Mouse (Mus musculus): ENCODE results near the gene Ston1. TPM values are rescaled to one million over a fixed set of nuclear protein-coding genes. Genes with fewer than 3 reads are reported as not detected.

Ston1 gene
- polyA plus RNA-seq, 1 experiment from 2014 or later = 0.96 TPM

DNA sequence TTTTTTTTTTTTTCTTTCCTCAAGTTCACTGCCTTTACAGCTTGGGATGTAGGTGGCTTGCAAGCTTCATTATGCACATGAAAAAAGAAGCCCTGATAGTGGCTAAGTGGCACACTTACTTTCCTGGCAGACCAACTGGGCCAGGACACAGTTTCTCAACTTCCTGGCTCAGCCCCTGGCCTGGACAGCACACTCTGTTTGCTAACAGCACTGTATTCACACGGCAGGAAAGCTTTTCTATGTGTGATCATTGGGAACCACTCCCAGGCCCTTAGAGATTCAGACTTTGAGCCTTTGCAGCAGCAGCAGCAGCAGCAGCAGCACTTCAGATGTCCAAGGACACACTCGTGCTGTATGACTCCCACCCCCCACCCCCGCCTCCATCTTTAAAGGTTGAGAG is 16.8 kb downstream of the Ston1 start:
- WGBS (ENCODE audit: insufficient replicate concordance) = 30% methylated on average over 3 of the region's 3 CpGs
- Histone ChIP-seq H3K4me2 (ENCODE audit: low read depth, low read length) (no peak overlapping the region), H3K36me3 (ENCODE audit: control insufficient read depth, insufficient read depth) (no peaks in the 10 kb centered on the region), H3K4me1 (ENCODE audit: control insufficient read depth, low read depth, low read length) (no peaks in the 10 kb centered on the region), H3K27me3 (ENCODE audit: control insufficient read depth, insufficient read depth, low read depth, low read length) (no peaks in the 10 kb centered on the region), H3K27ac (ENCODE audit: low read length) (no peak overlapping the region), H3K9me3 (replicated peaks; ENCODE audit: control insufficient read depth, low read length) (no peaks in the 10 kb centered on the region), H3K9ac (ENCODE audit: low read depth, low read length) (no peak overlapping the region), H3K4me3 (ENCODE audit: low read depth, low read length) (no peak overlapping the region)
- ATAC-seq (ENCODE audit: low read depth) = peak; percentile 86

DNA sequence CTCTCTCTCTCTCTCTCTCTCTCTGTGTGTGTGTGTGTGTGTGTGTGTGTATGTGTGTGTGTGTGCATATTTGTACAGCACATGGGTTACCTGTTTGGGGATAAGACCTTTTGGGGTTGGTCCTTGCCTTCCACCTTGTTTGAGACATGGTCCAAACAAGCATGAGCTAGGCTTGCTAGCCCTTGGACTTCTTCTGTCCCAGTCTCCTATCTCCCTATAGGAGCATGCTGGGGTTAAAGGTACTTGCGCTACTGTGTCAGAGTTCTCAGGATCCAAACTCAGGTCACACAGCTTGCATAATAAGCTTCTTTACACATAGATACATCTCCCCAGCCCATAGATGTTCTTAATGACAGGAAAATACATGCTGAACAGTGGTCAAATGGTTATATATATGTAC is 17.2 kb downstream of the Ston1 start:
- Histone ChIP-seq H3K9me3 (replicated peaks; ENCODE audit: control insufficient read depth, low read length) (no peaks in the 10 kb centered on the region), H3K27ac (ENCODE audit: low read length) (no peak overlapping the region), H3K4me3 (ENCODE audit: low read depth, low read length) (no peak overlapping the region), H3K9ac (ENCODE audit: low read depth, low read length) (no peak overlapping the region), H3K4me2 (ENCODE audit: low read depth, low read length) (no peak overlapping the region), H3K36me3 (ENCODE audit: control insufficient read depth, insufficient read depth) (no peaks in the 10 kb centered on the region), H3K27me3 (ENCODE audit: control insufficient read depth, insufficient read depth, low read depth, low read length) (no peaks in the 10 kb centered on the region), H3K4me1 (ENCODE audit: control insufficient read depth, low read depth, low read length) (no peaks in the 10 kb centered on the region)
- ATAC-seq (ENCODE audit: low read depth) = 0 out of 2 replicates have a peak, but pooled peaks have one; percentile 16
- WGBS (ENCODE audit: insufficient replicate concordance) = 81% methylated on average over 1 of the region's 1 CpGs

DNA sequence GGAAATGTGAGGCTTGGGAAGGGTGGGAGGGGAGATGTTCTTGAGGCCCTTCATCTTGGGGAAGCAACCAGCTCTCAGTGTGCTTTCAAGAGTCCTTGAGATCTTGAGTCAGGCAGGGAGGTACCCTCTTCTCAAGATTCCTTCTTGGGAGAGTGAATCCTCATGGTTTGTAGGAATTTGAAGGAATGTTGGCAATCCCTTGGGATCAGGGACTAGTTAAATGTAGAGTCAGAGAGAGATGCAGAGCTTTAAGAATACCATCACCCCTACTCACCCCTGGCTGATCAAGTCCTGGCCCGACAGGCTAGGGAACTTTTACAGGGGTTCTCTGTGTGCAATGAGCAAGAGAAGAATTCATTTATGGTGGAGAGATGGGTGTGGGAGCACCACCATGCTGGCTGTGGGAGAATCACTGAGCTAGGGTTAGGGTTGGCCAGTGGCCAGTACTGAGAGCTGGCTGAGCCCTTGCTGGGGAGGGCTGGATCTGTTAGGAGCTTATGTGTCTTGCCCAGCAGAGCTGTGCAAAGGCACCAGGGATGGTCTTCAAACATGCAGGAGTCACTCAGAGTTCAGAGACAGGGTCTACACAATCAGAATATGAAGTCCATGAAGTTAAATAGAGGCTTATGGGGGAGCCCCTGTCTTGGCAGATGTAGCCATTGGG is 18.1 kb downstream of the Ston1 start:
- WGBS (ENCODE audit: insufficient replicate concordance) = 68% methylated on average over 1 of the region's 1 CpGs
- H3K4me2 ChIP-seq (ENCODE audit: low read depth, low read length) = no peak overlapping the region
- no peak overlapping the region for H3K9ac ChIP-seq (ENCODE audit: low read depth, low read length)
- no peak for ATAC-seq (ENCODE audit: low read depth)
- no peak overlapping the region for H3K4me3 ChIP-seq (ENCODE audit: low read depth, low read length)
- H3K4me1 ChIP-seq (ENCODE audit: control insufficient read depth, low read depth, low read length) = no peaks in the 10 kb centered on the region
- H3K27ac ChIP-seq (ENCODE audit: low read length) = no peak overlapping the region
- H3K36me3 ChIP-seq (ENCODE audit: control insufficient read depth, insufficient read depth) = no peaks in the 10 kb centered on the region
- H3K27me3 ChIP-seq (ENCODE audit: control insufficient read depth, insufficient read depth, low read depth, low read length) = no peaks in the 10 kb centered on the region
- H3K9me3 ChIP-seq (replicated peaks; ENCODE audit: control insufficient read depth, low read length) = no peaks in the 10 kb centered on the region

GRCm38 (mm10) chr17:88620935-88621334 is 23.5 kb downstream of the Ston1 start:
- Histone ChIP-seq H3K9me3 (replicated peaks; ENCODE audit: control insufficient read depth, low read length) (no peaks in the 10 kb centered on the region), H3K4me3 (ENCODE audit: low read depth, low read length) (no peak overlapping the region), H3K36me3 (ENCODE audit: control insufficient read depth, insufficient read depth) (no peaks in the 10 kb centered on the region), H3K4me1 (ENCODE audit: control insufficient read depth, low read depth, low read length) (no peaks in the 10 kb centered on the region), H3K9ac (ENCODE audit: low read depth, low read length) (no peak overlapping the region), H3K4me2 (ENCODE audit: low read depth, low read length) (no peak overlapping the region), H3K27ac (ENCODE audit: low read length) (no peak overlapping the region), H3K27me3 (ENCODE audit: control insufficient read depth, insufficient read depth, low read depth, low read length) (no peaks in the 10 kb centered on the region)
- WGBS (ENCODE audit: insufficient replicate concordance) = 45% methylated on average over 4 of the region's 4 CpGs
- ATAC-seq (ENCODE audit: low read depth) = no peak

DNA sequence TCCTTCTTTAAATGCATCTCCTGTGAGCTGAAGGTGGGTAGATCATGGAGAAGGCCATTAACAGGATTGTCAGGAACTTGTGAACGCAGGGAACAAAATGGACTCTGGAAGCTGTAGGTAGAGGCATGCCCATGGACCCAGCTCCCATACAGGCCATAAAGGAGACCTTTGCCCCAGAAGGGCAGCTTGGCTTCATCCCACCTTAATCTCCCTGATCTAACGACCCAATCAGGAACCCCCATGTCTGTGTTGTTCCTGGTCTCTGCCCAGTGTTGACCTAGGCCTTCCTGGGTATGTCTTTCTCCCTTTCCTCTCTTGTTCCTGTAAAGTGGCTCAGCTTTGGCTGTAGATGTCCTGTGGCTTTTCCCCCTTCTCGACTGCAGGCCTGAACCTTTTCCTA is 23.9 kb downstream of the Ston1 start:
- no peaks in the 10 kb centered on the region for H3K27me3 ChIP-seq (ENCODE audit: control insufficient read depth, insufficient read depth, low read depth, low read length)
- H3K27ac ChIP-seq (ENCODE audit: low read length) = no peak overlapping the region
- no peaks in the 10 kb centered on the region for H3K9me3 ChIP-seq (replicated peaks; ENCODE audit: control insufficient read depth, low read length)
- H3K4me1 ChIP-seq (ENCODE audit: control insufficient read depth, low read depth, low read length) = no peaks in the 10 kb centered on the region
- WGBS (ENCODE audit: insufficient replicate concordance) = 60% methylated on average over 3 of the region's 3 CpGs
- no peaks in the 10 kb centered on the region for H3K36me3 ChIP-seq (ENCODE audit: control insufficient read depth, insufficient read depth)
- ATAC-seq (ENCODE audit: low read depth) = no peak
- no peak overlapping the region for H3K9ac ChIP-seq (ENCODE audit: low read depth, low read length)
- H3K4me3 ChIP-seq (ENCODE audit: low read depth, low read length) = no peak overlapping the region
- no peak overlapping the region for H3K4me2 ChIP-seq (ENCODE audit: low read depth, low read length)

DNA sequence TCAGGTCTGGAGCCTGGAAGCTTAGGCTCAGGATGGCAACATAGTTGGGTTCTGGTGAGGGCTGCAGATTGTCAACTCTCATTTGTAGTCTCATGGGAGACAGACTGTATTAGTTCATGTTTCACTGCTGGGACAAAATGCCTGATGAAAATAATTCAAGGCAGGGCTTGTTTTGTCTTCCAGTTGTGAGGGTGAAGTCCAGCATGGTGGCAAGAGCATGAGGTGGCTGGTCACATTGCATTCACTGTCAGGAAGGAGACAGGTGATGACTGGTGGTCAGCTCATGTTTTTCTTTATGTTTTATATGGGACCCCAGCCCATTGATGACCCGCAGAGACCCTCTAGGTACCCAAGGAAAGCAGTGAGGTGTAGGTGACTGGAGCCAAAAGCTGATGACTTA is 25.2 kb downstream of the Ston1 start:
- Histone ChIP-seq H3K9ac (ENCODE audit: low read depth, low read length) (no peak overlapping the region), H3K4me3 (ENCODE audit: low read depth, low read length) (no peak overlapping the region), H3K4me1 (ENCODE audit: control insufficient read depth, low read depth, low read length) (no peaks in the 10 kb centered on the region), H3K27ac (ENCODE audit: low read length) (no peak overlapping the region), H3K9me3 (replicated peaks; ENCODE audit: control insufficient read depth, low read length) (no peaks in the 10 kb centered on the region), H3K27me3 (ENCODE audit: control insufficient read depth, insufficient read depth, low read depth, low read length) (no peaks in the 10 kb centered on the region), H3K4me2 (ENCODE audit: low read depth, low read length) (no peak overlapping the region), H3K36me3 (ENCODE audit: control insufficient read depth, insufficient read depth) (no peaks in the 10 kb centered on the region)
- WGBS (ENCODE audit: insufficient replicate concordance) = 62% methylated on average over 1 of the region's 1 CpGs
- ATAC-seq (ENCODE audit: low read depth) = no peak

GRCm38 (mm10) chr17:88624386-88624785 is 26.9 kb downstream of the Ston1 start:
- Histone ChIP-seq H3K27ac (ENCODE audit: low read length) (no peak overlapping the region), H3K4me3 (ENCODE audit: low read depth, low read length) (no peak overlapping the region), H3K4me2 (ENCODE audit: low read depth, low read length) (no peak overlapping the region), H3K9ac (ENCODE audit: low read depth, low read length) (no peak overlapping the region), H3K36me3 (ENCODE audit: control insufficient read depth, insufficient read depth) (no peaks in the 10 kb centered on the region), H3K27me3 (ENCODE audit: control insufficient read depth, insufficient read depth, low read depth, low read length) (no peaks in the 10 kb centered on the region), H3K4me1 (ENCODE audit: control insufficient read depth, low read depth, low read length) (no peaks in the 10 kb centered on the region), H3K9me3 (replicated peaks; ENCODE audit: control insufficient read depth, low read length) (no peaks in the 10 kb centered on the region)
- 50% methylated on average over 4 of the region's 4 CpGs for WGBS (ENCODE audit: insufficient replicate concordance)
- ATAC-seq (ENCODE audit: low read depth) = no peak

DNA sequence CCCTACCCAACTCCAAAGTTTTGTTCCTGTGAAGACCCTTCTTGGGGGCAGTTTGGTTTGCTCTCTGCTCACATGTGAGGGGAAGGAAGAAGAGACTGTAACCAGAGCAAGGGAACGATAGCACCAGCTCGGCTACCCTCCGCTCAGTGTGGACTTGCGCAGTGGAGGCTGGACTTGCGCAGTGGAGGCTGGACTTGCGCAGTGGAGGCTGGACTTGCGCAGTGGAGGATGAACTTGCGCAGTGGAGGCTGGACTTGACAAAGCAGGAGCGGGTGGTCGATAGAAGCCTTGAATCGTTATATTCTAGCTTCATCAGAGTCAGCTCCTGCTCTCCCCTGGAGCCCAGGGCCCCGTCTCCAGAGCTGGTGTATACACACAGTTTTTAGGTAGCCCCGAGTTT is 27.9 kb downstream of the Ston1 start:
- H3K4me2 ChIP-seq (ENCODE audit: low read depth, low read length) = no peak overlapping the region
- H3K27me3 ChIP-seq (ENCODE audit: control insufficient read depth, insufficient read depth, low read depth, low read length) = no peaks in the 10 kb centered on the region
- WGBS (ENCODE audit: insufficient replicate concordance) = 83% methylated on average over 13 of the region's 13 CpGs
- no peak overlapping the region for H3K9ac ChIP-seq (ENCODE audit: low read depth, low read length)
- H3K4me3 ChIP-seq (ENCODE audit: low read depth, low read length) = no peak overlapping the region
- H3K9me3 ChIP-seq (replicated peaks; ENCODE audit: control insufficient read depth, low read length) = no peaks in the 10 kb centered on the region
- no peaks in the 10 kb centered on the region for H3K36me3 ChIP-seq (ENCODE audit: control insufficient read depth, insufficient read depth)
- H3K4me1 ChIP-seq (ENCODE audit: control insufficient read depth, low read depth, low read length) = no peaks in the 10 kb centered on the region
- no peak overlapping the region for H3K27ac ChIP-seq (ENCODE audit: low read length)
- no peak for ATAC-seq (ENCODE audit: low read depth)

DNA sequence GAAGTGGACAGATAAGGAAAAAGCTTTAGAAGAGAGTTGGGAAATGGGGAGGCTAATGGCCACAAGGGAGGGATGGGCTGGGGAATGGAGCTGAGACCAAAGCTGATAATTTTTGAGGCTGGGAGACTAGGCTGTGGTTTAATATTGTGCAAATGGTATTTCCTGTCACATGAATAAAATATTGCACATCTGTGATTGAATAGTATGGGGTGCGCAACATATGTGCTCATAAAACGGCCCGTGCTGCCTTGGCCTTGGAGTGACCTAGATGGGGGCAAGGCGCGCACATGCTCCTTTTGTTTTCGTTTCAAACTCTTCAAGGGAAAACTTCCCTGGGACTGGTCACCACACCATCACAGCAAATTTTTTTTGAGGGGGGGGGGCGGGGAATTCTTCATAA is 28.4 kb downstream of the Ston1 start:
- no peaks in the 10 kb centered on the region for H3K27me3 ChIP-seq (ENCODE audit: control insufficient read depth, insufficient read depth, low read depth, low read length)
- H3K9me3 ChIP-seq (replicated peaks; ENCODE audit: control insufficient read depth, low read length) = no peaks in the 10 kb centered on the region
- WGBS (ENCODE audit: insufficient replicate concordance) = 65% methylated on average over 7 of the region's 7 CpGs
- no peaks in the 10 kb centered on the region for H3K4me1 ChIP-seq (ENCODE audit: control insufficient read depth, low read depth, low read length)
- H3K4me3 ChIP-seq (ENCODE audit: low read depth, low read length) = no peak overlapping the region
- no peaks in the 10 kb centered on the region for H3K36me3 ChIP-seq (ENCODE audit: control insufficient read depth, insufficient read depth)
- H3K4me2 ChIP-seq (ENCODE audit: low read depth, low read length) = no peak overlapping the region
- H3K27ac ChIP-seq (ENCODE audit: low read length) = no peak overlapping the region
- ATAC-seq (ENCODE audit: low read depth) = no peak
- H3K9ac ChIP-seq (ENCODE audit: low read depth, low read length) = no peak overlapping the region

Measured in liver, embryonic 16.5 days (tissue).